Mouse (Mus musculus): Measurements from ENCODE around the gene Erich2. TPM values are rescaled to one million over a fixed set of nuclear protein-coding genes. Genes with fewer than 3 reads are reported as not detected.
A peak's percentile ranks its signal among the peaks of the same experiment; 100 is the strongest.

Gene Erich2
- polyA plus RNA-seq, 1 experiment from 2014 or later, result 1.7 TPM

DNA sequence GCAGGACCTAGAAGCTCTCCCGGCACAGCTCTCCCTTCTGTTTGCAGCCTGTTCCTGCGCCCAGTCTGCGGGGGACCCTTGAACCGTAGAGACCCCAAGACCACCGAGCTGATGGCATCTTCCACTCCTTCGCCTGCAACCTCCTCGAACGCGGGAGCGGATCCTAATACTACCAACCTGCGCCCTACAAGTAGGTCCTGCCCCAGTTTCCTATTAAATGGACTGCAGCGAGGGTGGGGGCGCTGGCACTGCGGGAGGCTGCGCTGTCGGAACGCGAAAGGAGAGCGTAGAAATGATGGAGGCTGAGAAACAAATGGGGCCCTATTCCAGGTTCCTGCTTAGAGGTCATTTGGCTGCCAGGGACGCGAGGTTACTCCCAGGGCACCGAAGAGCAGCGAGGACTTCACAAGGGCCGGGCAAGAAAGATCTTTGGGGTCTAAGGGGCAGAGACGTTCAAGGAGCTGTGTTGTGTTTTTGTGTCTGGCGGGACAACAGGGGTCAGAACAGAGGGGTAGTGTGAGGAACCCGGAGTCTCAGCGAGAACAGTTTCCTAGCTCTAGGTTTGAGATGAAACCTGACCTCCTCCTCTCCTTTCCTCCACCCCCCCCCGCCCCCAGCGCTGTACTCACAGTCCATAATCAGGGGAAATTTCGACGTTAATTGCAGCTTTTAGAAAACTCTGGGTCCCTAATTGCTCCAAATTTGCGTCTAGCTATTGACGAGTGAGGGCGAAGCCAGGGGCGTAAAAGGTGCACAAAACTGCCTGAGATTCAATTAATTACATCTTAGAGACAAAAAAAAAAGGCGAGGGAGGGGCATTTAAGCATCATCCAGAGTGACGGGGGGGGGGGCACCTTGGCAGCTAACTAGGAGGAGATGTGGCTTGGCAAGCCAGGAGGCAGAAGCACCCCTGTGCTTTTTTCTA lies 55.4 kb downstream of the Erich2 start:
- peaks cover 61% of the 10 kb centered on the region for H3K4me1 ChIP-seq
- peaks cover 100% of the 10 kb centered on the region for H3K27me3 ChIP-seq
- ATAC-seq (ENCODE audit: low FRiP score, low read depth), result no peak
- no peaks in the 10 kb centered on the region for H3K9me3 ChIP-seq
- H3K4me3 ChIP-seq, result peak overlapping the region; percentile 32
- H3K36me3 ChIP-seq, result no peaks in the 10 kb centered on the region
- H3K27ac ChIP-seq, result no peak overlapping the region
- peak overlapping the region; percentile 57 for H3K4me2 ChIP-seq (replicated peaks)
- no peak overlapping the region for H3K9ac ChIP-seq
- under 1% methylated on average over 38 of the region's 38 CpGs for WGBS

DNA sequence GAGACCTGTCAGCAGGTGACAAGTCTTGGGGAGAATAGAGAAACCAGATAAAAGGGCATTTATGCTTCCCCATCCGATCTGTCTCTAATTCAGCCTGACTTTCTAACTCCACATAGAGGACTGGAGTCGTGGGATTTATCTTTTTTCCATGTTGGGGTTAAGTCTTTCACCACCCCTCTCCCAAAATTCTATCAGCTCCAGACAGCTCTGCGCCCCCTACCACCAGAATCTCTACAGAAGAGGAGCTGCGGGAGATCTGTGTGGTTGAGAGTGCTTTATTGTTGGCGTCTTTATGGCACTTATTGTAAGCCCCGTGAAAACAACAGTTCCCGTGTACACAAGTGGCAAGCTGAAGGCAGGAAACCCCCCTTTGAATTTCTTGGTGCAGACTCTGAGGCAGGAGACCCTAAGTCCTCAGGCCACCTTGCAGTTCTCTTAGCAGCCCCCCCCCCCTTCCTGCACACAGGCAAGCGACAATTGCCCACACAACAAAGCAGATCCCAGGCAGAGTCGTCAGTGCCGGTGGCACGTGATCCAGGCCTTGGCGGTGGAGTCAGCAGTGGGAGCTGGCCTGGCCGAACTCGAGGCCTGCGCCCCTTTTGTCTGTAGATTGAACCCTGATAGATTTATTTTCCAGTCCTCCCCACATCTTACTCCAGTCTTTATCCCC lies 56.2 kb downstream of the Erich2 start:
- H3K9me3 ChIP-seq, result no peaks in the 10 kb centered on the region
- H3K4me2 ChIP-seq (replicated peaks), result no peak overlapping the region
- peaks cover 100% of the 10 kb centered on the region for H3K27me3 ChIP-seq
- no peak overlapping the region for H3K4me3 ChIP-seq
- H3K9ac ChIP-seq, result no peak overlapping the region
- peaks cover 61% of the 10 kb centered on the region for H3K4me1 ChIP-seq
- WGBS, result 4% methylated on average over 15 of the region's 15 CpGs
- H3K27ac ChIP-seq, result no peak overlapping the region
- no peaks in the 10 kb centered on the region for H3K36me3 ChIP-seq
- ATAC-seq (ENCODE audit: low FRiP score, low read depth), result no peak

DNA sequence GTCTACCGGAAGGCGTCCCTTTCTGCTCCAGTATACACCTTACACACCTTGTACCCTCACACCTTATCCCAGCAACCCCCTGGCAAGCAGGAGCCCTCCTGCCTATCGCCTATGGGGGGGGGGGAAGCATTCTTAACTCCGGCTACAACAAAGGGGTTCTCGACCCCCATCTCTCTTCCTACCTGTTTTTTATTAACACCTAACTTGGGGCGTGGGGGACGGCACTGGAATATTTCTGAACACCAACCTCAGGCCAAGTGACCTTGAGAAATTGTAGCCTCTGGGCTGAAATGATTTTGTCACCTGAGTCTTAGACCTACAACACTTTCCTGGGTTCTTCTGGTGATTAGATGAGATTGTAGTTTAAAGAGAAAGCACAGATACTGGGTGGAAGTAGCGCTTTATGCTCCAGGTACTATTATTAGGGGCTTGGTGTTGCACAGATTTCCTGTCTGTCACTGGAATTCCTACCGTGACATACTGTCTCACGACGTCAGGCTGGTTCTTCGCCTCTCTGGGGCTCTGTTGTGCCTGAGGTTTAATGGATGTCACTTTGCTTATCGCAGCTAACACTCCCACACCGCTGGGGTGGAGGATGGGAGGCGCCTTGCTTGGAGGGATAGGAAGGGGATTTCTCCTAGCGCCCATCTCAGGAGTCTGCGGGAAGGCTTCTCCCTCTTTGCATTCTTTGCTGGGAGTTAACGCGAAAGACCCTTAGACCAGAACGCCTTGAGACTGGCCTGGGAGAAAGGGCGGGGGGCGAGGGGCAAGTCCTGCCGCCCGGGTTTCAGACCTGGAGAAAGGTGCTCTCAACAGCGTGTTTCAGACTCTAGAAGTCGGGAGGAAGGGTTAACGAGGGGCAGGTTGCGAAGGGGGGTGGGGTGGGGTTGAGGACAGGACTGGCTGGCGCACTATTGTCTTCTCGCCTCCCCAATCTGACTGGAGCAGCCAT lies 57.3 kb downstream of the Erich2 start:
- ATAC-seq (ENCODE audit: low FRiP score, low read depth), result no peak
- Histone ChIP-seq H3K9ac (no peak overlapping the region), H3K27me3 (peaks cover 100% of the 10 kb centered on the region), H3K4me1 (peaks cover 61% of the 10 kb centered on the region), H3K4me3 (peak overlapping the region; percentile 19), H3K27ac (no peak overlapping the region), H3K4me2 (replicated peaks) (peak overlapping the region; percentile 64), H3K9me3 (no peaks in the 10 kb centered on the region), H3K36me3 (no peaks in the 10 kb centered on the region)
- WGBS, result 3% methylated on average over 30 of the region's 30 CpGs

DNA sequence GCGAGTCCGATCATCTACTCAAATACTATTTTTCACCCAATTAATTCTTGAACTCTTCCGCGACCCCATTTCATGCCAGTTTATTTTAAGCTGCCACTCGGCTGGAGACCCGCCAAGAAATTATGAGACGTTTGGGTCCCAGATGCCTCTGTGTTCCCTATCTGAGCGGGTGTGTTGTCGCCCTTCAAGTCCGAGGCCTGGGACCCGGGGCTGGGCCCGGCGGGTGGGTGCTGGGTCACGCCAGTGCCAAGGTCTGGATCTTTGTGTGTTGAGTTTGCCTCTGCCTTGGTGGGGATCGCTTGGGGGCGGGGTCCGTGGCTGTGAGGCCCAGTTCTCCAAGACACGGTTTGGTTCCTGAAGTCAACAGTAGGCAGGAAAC lies 58.0 kb downstream of the Erich2 start:
- Histone ChIP-seq H3K9ac (no peak overlapping the region), H3K4me2 (replicated peaks) (peak overlapping the region; percentile 64), H3K27ac (no peak overlapping the region), H3K9me3 (no peaks in the 10 kb centered on the region), H3K4me3 (peak overlapping the region; percentile 19), H3K27me3 (peaks cover 100% of the 10 kb centered on the region), H3K4me1 (peaks cover 55% of the 10 kb centered on the region), H3K36me3 (no peaks in the 10 kb centered on the region)
- WGBS, result 3% methylated on average over 18 of the region's 18 CpGs
- ATAC-seq (ENCODE audit: low FRiP score, low read depth), result no peak

DNA sequence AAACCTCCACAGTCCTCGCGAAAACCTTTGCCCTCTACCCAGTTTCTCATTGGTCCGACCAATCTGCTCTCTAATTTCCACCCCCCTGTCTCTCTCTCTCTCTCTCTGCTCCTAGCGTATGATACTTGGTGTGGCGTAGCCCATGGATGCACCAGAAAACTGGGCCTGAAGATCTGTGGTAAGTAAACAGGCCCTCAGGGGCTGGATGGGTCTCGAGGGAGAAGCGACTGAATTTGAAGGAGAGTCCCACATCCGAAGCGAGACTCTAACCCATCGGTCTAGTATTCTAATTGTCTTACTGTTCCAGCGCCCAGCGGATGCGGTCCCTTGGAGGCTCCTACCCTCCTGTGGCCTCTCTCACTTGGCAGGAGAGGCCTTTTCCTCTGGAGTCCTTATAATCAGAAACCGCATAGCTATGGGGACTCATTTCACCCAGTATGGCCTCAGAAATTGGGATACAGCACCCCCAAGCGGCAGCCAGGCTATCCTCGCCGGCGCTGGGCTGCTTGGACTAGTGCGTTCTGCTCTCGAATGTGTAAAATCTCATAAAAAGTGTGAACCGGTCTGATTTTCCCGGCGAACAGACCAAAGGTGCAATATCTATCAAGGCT lies 58.6 kb downstream of the Erich2 start:
- ATAC-seq (ENCODE audit: low FRiP score, low read depth), result no peak
- Histone ChIP-seq H3K4me3 (peak overlapping the region; percentile 35), H3K4me2 (replicated peaks) (peak overlapping the region; percentile 64), H3K27me3 (peaks cover 100% of the 10 kb centered on the region), H3K36me3 (no peaks in the 10 kb centered on the region), H3K9ac (no peak overlapping the region), H3K4me1 (peaks cover 49% of the 10 kb centered on the region), H3K27ac (no peak overlapping the region), H3K9me3 (no peaks in the 10 kb centered on the region)
- WGBS, result 4% methylated on average over 23 of the region's 23 CpGs

DNA sequence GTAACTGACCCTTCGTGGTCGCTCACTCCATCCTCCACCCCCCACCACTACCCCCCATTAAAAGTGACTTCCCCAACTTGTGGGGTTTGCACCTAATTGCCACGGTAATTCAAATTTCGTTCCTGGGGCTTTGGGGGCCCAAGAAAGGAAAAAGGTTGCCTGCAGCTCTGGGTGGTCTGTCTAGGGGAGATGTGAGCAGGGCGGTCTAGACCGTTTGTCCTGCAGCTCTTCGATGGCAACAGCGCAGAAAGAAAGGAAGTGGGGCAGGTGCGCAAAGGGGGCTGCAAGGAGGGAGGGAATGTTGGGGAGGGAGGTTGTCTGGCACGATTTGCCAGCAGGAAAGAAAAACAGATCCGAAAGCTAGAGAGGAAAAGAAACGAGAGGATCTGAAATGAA lies 59.1 kb downstream of the Erich2 start:
- Histone ChIP-seq H3K9ac (no peak overlapping the region), H3K27ac (no peak overlapping the region), H3K4me1 (peaks cover 44% of the 10 kb centered on the region), H3K27me3 (peaks cover 100% of the 10 kb centered on the region), H3K36me3 (no peaks in the 10 kb centered on the region), H3K9me3 (no peaks in the 10 kb centered on the region), H3K4me2 (replicated peaks) (peak overlapping the region; percentile 64), H3K4me3 (peak overlapping the region; percentile 35)
- WGBS, result under 1% methylated on average over 12 of the region's 12 CpGs
- ATAC-seq (ENCODE audit: low FRiP score, low read depth), result no peak

DNA sequence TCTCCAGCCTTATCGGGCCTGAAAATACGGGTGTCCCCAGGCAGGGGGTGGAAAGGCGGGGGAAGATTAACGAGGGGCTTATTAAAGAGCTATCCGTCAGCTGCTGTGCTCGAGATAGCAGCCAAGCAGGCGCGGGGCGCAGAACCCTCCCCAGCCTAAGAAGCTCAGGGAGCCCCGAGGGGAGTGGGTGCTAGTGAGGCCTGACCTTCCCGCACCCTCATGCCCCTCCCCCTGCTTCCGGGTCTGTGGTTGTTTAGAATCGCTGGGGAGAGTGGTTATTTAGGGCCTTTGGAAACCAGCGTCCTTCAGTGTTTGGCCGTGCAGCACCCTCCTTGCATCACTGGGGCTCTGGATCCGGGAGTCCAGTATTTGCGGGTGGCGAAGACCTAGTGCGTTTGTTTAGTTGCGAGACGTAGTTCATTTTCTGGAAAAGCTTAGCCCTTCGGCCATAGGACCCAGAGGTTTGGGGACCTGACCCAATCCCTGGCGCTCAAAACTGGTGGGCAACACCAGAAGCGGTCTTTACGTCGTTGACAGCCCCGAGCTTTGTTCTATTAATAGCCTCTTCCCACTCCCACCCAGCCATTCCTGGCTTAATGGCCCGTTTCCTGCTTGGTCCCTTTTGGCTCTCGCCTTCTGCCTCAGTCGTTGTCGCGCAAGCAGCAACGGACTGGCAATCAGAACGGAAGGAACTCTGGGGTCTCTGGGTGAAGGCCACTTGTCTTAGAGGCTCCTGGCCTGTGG lies 59.8 kb downstream of the Erich2 start:
- under 1% methylated on average over 34 of the region's 34 CpGs for WGBS
- Histone ChIP-seq H3K36me3 (no peaks in the 10 kb centered on the region), H3K27ac (no peak overlapping the region), H3K4me2 (replicated peaks) (peak overlapping the region; percentile 64), H3K9me3 (no peaks in the 10 kb centered on the region), H3K4me1 (peaks cover 39% of the 10 kb centered on the region), H3K9ac (no peak overlapping the region), H3K27me3 (peaks cover 99% of the 10 kb centered on the region), H3K4me3 (peak overlapping the region; percentile 35)
- ATAC-seq (ENCODE audit: low FRiP score, low read depth), result no peak

DNA sequence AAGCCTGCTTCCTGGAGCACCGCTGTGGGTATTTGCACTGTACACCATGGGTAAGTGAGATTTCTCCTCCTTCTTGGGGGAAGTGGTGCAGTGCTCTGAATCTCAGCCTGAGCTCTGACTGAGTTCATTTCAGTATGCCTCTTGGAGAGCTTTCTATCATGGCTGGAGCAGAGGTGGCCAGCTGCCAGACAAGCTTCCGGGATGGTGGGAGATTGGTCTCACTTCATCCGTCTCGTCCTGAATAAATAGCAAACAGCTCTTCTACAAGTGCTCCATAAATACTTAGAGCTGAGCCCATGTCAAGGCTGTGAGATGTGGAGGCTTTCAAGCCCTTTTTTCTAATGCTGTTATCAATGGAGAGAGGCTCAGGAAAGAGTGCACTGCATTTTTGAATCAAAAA lies 63.1 kb downstream of the Erich2 start:
- ATAC-seq (ENCODE audit: low FRiP score, low read depth), result no peak
- WGBS, result 66% methylated on average over 4 of the region's 4 CpGs
- no peak overlapping the region for H3K4me2 ChIP-seq (replicated peaks)
- peaks cover 24% of the 10 kb centered on the region for H3K4me1 ChIP-seq
- H3K36me3 ChIP-seq, result no peaks in the 10 kb centered on the region
- H3K27me3 ChIP-seq, result peaks cover 78% of the 10 kb centered on the region
- H3K27ac ChIP-seq, result no peak overlapping the region
- no peak overlapping the region for H3K4me3 ChIP-seq
- no peak overlapping the region for H3K9ac ChIP-seq
- H3K9me3 ChIP-seq, result no peaks in the 10 kb centered on the region

DNA sequence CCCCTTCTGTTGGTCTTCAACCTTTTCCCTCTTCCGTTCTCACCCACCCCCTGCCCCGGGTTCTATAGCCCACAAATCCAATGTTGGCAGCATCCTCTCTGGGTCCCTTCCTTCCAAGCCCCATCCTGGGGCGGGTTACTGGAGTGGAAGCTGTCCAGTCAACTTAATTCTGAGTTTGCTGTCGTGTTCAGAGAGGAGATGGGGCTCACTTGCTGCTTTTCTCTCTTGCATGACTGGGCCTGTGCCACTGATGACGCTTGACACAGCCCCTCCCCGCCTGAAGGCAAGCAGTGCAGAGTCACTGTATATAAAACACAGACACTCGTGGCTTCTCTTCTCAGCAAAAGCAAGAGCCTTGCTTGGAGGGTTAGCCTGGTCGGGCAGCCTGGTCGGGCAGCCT lies 63.6 kb downstream of the Erich2 start:
- no peak for ATAC-seq (ENCODE audit: low FRiP score, low read depth)
- Histone ChIP-seq H3K36me3 (no peaks in the 10 kb centered on the region), H3K9me3 (no peaks in the 10 kb centered on the region), H3K4me1 (peaks cover 18% of the 10 kb centered on the region), H3K4me2 (replicated peaks) (no peak overlapping the region), H3K9ac (no peak overlapping the region), H3K4me3 (no peak overlapping the region), H3K27ac (no peak overlapping the region), H3K27me3 (peaks cover 73% of the 10 kb centered on the region)
- WGBS, result 57% methylated on average over 9 of the region's 9 CpGs

DNA sequence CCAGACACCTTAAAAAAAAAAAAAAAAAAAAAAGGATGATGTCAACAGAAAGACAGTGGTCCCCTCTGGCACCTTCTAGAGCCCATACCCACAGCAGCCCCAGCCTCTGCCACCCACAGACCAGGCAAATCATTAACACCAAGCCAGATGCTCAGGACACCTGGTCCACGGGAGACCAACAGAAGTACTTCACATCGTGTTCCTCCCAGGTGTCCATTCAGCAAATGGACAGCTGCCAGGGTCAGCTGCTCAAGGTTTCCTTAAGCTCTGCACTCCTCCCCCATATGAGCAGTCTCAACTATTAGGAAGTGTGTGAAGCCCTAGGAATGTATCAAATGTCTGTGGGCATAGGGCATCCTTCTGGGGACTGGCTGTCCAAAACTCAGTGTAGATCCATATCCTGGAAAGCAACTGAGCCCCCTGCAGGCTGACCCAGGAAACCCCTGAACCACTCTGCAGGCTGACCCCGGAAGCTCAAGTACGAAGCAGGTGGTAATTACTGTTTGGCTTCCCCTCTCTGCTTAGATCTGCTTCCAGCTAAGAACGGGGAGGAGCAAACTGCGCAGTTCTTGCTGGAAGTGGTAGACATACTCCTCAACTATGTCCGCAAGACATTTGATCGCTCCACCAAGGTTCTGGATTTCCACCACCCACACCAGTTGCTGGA lies 65.1 kb downstream of the Erich2 start:
- Histone ChIP-seq H3K27ac (no peak overlapping the region), H3K4me1 (peaks cover 5% of the 10 kb centered on the region), H3K4me2 (replicated peaks) (no peak overlapping the region), H3K9me3 (no peaks in the 10 kb centered on the region), H3K4me3 (no peak overlapping the region), H3K9ac (no peak overlapping the region), H3K27me3 (peaks cover 58% of the 10 kb centered on the region), H3K36me3 (no peaks in the 10 kb centered on the region)
- WGBS, result 70% methylated on average over 8 of the region's 8 CpGs
- ATAC-seq (ENCODE audit: low FRiP score, low read depth), result peak; percentile 24; the same call in 1 of the 2 replicates
